Mouse (Mus musculus) adrenal gland, postnatal 14 days (tissue): ENCODE measurements around the gene Acap2. TPM values are rescaled to one million over a fixed set of nuclear protein-coding genes. Genes with fewer than 3 reads are reported as not detected.

ENCODE experiments used
- DNase-seq: peaks from one replicate; pipeline ENCODE4 v3.0.0; 2021; ENCODE audit warnings: mixed read lengths
- total RNA-seq: library from RNA; stranded (reverse); gene quantifications from 2 replicates; pipeline ENCODE4 v1.2.3, GENCODE M21; 2021

Acap2 gene
- total RNA-seq, 1 experiment from 2014 or later: 38.5 TPM

DNA sequence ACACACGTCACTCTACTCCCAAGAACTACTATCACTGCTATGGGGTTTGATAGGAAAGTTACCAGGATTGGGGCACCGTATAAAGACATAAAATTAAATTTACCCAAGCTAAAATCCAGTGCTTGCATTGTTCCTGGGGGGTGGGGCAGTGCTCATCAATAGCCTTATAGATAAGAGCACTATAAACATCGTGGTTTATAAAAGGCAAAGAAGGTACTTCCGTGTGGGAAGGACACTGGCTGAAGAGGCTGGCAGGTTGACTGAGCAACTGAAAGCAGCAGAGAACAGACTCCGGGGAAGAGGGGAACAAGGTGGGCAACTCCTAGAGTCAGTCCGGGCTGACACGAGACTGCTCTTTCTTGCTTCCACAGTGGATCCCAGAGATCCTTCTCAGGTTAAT lies 33.1 kb downstream of the Acap2 start:
- DNase-seq: no peak

- DNase-seq: no peak
Measured at GRCm38 (mm10) chr16:31167017-31167887, 33.8 kb downstream of the Acap2 start.

- peak; percentile 54 for DNase-seq
Measured at GRCm38 (mm10) chr16:31165907-31166306, 35.1 kb downstream of the Acap2 start.

- DNase-seq: no peak
Measured at GRCm38 (mm10) chr16:31165467-31165866, 35.6 kb downstream of the Acap2 start.

- no peak for DNase-seq
Measured at GRCm38 (mm10) chr16:31164125-31164524, 36.9 kb downstream of the Acap2 start.

DNA sequence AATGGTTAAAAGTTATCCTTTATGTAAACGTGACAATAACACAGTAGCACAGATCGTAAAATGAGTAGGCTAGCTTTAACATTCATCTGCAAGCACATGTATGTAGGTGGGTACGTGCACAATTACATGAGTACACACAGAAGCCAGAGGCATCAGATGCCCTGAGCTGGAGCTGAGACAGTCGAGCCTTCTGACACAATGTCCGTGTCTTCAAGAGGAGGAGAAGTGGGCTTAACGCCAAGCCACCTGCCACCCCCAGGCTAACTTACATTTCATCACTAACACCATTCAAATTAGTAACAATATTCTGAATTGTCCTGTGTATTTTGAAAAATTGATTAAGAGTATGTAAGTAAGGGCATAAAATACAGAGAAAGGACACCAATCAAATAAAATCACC lies 40.6 kb downstream of the Acap2 start:
- DNase-seq: no peak

- DNase-seq: no peak
Measured at GRCm38 (mm10) chr16:31159491-31159890, 41.6 kb downstream of the Acap2 start.

GRCm38 (mm10) chr16:31149841-31150240 lies 51.2 kb downstream of the Acap2 start:
- no peak for DNase-seq

GRCm38 (mm10) chr16:31148891-31149290 lies 52.2 kb downstream of the Acap2 start:
- no peak for DNase-seq

- peak; percentile 50 for DNase-seq
Measured at GRCm38 (mm10) chr16:31147766-31148165, 53.3 kb downstream of the Acap2 start.

DNA sequence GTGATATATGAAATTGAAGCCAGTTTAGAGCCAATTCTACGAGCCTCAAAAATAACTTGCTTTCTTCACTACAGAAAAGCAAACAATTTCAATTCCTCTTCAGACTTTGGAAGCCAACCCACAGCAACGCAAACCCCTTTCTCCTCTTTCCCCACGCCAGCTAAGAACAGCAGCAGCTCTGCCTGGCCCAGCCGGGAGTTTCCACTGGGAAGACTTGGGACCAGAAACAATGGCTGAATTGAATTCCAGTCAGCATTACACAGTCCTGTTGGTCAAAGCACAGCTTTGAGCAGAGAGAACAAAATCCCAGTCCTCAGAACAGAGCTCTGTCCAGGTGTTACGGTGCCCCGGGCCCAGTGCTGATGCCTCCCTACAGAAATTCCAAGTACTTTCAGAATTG lies 59.1 kb downstream of the Acap2 start:
- no peak for DNase-seq

DNA sequence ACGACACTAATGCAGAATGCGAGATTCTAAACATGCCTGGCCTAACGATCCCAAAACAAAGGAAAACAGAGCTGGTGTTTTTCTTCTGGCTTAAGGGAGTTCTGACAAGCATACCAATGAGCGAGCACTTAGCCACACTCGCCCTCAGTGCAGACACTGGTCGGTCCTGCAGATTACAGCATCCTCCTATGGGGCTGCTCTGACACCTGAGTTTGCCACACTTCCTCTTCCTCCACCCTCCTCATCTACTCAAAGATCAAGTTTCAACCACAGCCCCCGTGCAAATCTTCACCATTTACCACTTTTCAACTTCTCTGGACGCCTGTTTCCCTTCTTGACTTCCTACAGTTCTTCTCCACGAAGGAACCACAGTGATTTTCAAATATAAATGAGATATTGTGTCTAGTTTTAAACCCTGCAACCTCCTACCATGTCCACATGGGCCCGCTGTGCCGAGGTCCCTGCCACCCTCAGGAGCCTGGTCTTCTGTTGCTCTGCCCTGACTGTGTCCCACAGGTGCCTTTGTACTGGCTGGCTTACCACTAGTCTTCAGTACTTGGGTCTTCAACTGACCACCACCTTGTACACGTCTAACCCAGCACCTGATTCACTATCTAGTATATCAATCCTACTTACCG lies 64.3 kb downstream of the Acap2 start:
- no peak for DNase-seq

DNA sequence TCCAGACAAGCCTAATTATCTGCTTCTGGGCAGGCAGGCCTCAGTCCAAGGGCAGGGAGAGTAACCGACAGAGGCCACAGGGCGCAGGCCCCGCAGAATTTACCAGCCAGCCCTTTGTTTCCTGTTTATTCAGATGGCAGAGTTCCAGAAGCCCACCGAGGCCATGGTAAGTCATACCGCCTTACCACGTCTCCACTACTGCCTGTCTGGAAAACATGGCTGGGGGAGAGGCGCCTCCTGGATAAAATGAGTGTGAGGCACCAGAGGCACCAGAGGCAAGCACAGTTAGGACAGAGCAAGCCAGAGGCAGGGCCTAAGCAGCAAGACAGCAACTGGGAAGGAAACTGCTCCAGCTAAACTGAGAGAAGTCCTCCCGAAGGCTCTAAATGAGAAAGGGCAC lies 65.5 kb downstream of the Acap2 start:
- no peak for DNase-seq

DNA sequence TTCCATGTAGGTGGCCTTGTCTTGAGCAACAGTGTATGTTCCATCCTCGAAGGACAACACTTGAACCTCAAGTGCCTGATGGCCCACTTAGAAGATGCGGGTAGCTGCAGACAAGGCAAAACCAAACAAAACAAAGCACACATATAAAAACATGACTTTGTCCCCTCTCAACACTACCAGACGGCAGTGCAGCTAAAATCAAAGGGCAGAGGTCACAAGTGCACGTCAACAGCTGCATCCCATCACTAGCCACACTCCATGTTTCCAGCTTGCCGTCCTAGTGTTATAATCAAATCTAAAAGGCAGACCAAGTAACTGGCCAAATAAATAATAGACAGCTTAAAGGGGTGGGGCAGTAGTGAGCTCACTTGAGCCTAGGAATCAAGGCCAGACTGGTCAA lies 69.5 kb downstream of the Acap2 start:
- DNase-seq: no peak

- DNase-seq: no peak
Measured at GRCm38 (mm10) chr16:31128116-31128515, 72.9 kb downstream of the Acap2 start.

- DNase-seq: no peak
Measured at GRCm38 (mm10) chr16:31124991-31125390, 76.1 kb downstream of the Acap2 start.

- DNase-seq: no peak
Measured at GRCm38 (mm10) chr16:31121612-31122011, 79.4 kb downstream of the Acap2 start.

GRCm38 (mm10) chr16:31113596-31113995 lies 87.4 kb downstream of the Acap2 start:
- DNase-seq: no peak

DNA sequence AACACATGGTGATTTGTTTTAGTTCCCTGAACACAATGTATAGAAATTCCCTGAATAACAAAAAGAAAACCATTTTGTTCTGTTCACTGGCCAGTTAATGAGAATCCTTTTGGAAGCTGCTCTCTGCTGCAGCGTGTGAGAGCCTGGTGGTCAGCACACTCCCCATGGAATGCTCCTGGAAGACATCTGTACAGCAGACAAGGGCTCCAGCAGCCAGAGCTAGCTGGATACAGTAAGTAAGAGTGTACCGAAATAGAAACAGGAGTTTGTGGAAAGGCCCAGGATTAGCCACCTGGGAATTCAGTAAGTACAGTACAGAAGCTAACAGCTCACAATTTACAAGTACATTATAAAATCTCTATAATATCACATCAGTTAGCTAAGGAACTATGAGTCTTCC lies 99.7 kb downstream of the Acap2 start:
- DNase-seq: no peak

DNA sequence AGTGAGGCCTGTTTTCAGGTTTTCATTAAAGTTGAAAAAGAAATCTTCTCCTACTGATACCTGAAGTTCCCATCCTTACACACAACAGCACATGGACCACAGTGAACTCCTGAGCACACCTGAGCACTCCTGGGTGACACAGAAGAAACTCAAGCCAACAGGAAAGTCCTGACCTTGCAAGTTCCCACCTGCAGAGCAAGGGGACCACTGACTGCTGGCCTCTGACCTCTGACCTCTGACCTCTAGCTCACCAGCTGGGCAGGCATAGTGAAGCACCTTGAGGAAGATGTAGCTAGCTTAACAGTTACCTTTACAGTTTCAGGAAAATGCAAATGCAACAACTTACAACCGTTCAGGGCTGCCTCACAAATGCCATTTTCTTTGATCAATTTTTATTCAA lies 101.1 kb downstream of the Acap2 start:
- DNase-seq: no peak

DNA sequence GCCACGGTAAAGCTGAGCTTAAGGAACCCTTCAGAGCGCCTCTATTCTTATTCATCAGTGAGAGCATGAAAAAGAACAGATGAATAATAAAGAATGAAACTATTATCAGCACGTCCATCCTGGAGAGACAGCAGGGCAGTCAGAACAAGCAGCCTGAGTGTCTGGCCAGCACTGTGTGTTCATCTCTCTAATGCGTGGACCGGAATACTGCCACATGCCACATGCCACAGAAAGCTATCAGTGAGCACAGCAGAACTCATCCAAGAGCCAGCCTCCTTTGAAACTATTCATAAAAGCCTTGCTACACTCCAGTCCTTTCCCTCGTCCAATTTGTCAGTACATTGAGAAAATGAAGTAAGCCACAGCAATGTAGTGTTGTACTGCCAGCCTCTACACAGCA lies 107.0 kb downstream of the Acap2 start:
- DNase-seq: no peak

- no peak for DNase-seq
Measured at GRCm38 (mm10) chr16:31093186-31093585, 107.9 kb downstream of the Acap2 start.

- DNase-seq: no peak
Measured at GRCm38 (mm10) chr16:31081891-31082290, 119.2 kb downstream of the Acap2 start.

- DNase-seq: peak; percentile 97
Measured at GRCm38 (mm10) chr16:31081125-31081664, 119.8 kb downstream of the Acap2 start, which contains the start of gene Xxylt1. Gene Xxylt1, minus strand, starts transcription at chr16:31081432.
